Mouse (Mus musculus): Measurements from ENCODE around the gene Gm49392. TPM values are rescaled to one million over a fixed set of nuclear protein-coding genes. Genes with fewer than 3 reads are reported as not detected.
"Not testable (repeated sequence)": the region's sequence is repeated elsewhere in the genome, so short reads cannot be mapped to it uniquely, and the experiment has no call there.

Gene Gm49392
- 0.69 TPM in 1 of 2 replicates, not detected in the other for polyA plus RNA-seq (2016; fragmentation: Nextera tagmentation; extraction: Ambion mirVana)

- H3K4me3 ChIP-seq; DNase-seq (ENCODE audit: low spot score); H3K36me3 ChIP-seq; H3K27me3 ChIP-seq (ENCODE audit: insufficient read depth, poor library complexity, severe bottlenecking); H3K27ac ChIP-seq; H3K9me3 ChIP-seq; H3K4me1 ChIP-seq: not testable (repeated sequence)
- WGBS, result 82% methylated on average over 8 of the region's 8 CpGs
These were observed at the start of gene Gm49392 for GRCm38 (mm10) chr13:60896794-60897193. Gm49392 (minus strand) TSS chr13:60896894.

- not testable (repeated sequence) for H3K4me1 ChIP-seq; DNase-seq (ENCODE audit: low spot score); H3K27ac ChIP-seq; H3K27me3 ChIP-seq (ENCODE audit: insufficient read depth, poor library complexity, severe bottlenecking); H3K36me3 ChIP-seq; H3K4me3 ChIP-seq; H3K9me3 ChIP-seq
- 74% methylated on average over 3 of the region's 3 CpGs for WGBS
These were observed 45.2 kb upstream of the Gm49392 start, which contains the start of gene Tpbpa for GRCm38 (mm10) chr13:60941884-60942283. Tpbpa (minus strand) TSS chr13:60941984.

- H3K27ac ChIP-seq, result no peak within 1 kb of the TSS
- DNase-seq (ENCODE audit: low spot score), result no peak
- no peaks in the 10 kb centered on the region; the same call in 1 of the 2 replicates for H3K36me3 ChIP-seq
- H3K9me3 ChIP-seq, result no peaks in the 10 kb centered on the region
- WGBS, result 49% methylated on average over 5 of the region's 5 CpGs
- H3K4me3 ChIP-seq, result no peak within 1 kb of the TSS
- H3K27me3 ChIP-seq (ENCODE audit: insufficient read depth, poor library complexity, severe bottlenecking), result no peaks in the 10 kb centered on the region
- no peaks in the 10 kb centered on the region for H3K4me1 ChIP-seq
These were observed 39.8 kb upstream of the Gm49392 start, which contains the start of the genes Gm49391 and Ctla2a for GRCm38 (mm10) chr13:60936500-60936901. Gm49391 (minus strand) TSS chr13:60936571. Ctla2a (minus strand) TSS chr13:60936625.

GRCm38 (mm10) chr13:60935490-60935889 lies 38.8 kb upstream of the Gm49392 start, which contains the start of gene Gm49393:
Gm49393 (minus strand) TSS chr13:60935590.
- DNase-seq (ENCODE audit: low spot score); H3K27ac ChIP-seq; H3K4me3 ChIP-seq; H3K4me1 ChIP-seq; H3K9me3 ChIP-seq; H3K27me3 ChIP-seq (ENCODE audit: insufficient read depth, poor library complexity, severe bottlenecking); H3K36me3 ChIP-seq: not testable (repeated sequence)
- 56% methylated on average over 2 of the region's 2 CpGs for WGBS

GRCm38 (mm10) chr13:60904780-60905179 lies 8.1 kb upstream of the Gm49392 start, which contains the start of gene Tpbpb:
Tpbpb (minus strand) TSS chr13:60904880.
- not testable (repeated sequence) for H3K27ac ChIP-seq; H3K9me3 ChIP-seq; DNase-seq (ENCODE audit: low spot score); H3K4me3 ChIP-seq; H3K4me1 ChIP-seq; H3K27me3 ChIP-seq (ENCODE audit: insufficient read depth, poor library complexity, severe bottlenecking); H3K36me3 ChIP-seq
- 77% methylated on average over 2 of the region's 2 CpGs for WGBS

- H3K4me3 ChIP-seq, result no peak within 1 kb of the TSS
- DNase-seq (ENCODE audit: low spot score), result peak; percentile 77
- H3K27ac ChIP-seq, result no peak within 1 kb of the TSS
- H3K9me3 ChIP-seq, result 0 out of 2 replicates have a peak, but pooled peaks cover 3% of the 10 kb centered on the region
- 43% methylated on average over 3 of the region's 3 CpGs for whole genome bisulfite sequencing
- H3K27me3 ChIP-seq (ENCODE audit: insufficient read depth, poor library complexity, severe bottlenecking), result no peaks in the 10 kb centered on the region
- no peaks in the 10 kb centered on the region for H3K4me1 ChIP-seq
- H3K36me3 ChIP-seq, result no peaks in the 10 kb centered on the region
These were observed 634 bp upstream of the Gm49392 start, which contains the start of gene Ctla2b for GRCm38 (mm10) chr13:60897328-60897727. Ctla2b (minus strand) TSS chr13:60897447.

- no peak for DNase-seq (ENCODE audit: low spot score)
- no peaks in the 10 kb centered on the region for H3K36me3 ChIP-seq
- H3K9me3 ChIP-seq, result no peaks in the 10 kb centered on the region
- H3K4me3 ChIP-seq, result no peak overlapping the region
- no peaks in the 10 kb centered on the region for H3K4me1 ChIP-seq
- H3K27me3 ChIP-seq (ENCODE audit: insufficient read depth, poor library complexity, severe bottlenecking), result no peaks in the 10 kb centered on the region
- H3K27ac ChIP-seq, result no peak overlapping the region
These were observed 1.1 kb downstream of the Gm49392 start for GRCm38 (mm10) chr13:60895406-60896160.

- Histone ChIP-seq H3K4me3 (no peak overlapping the region), H3K9me3 (no peaks in the 10 kb centered on the region), H3K36me3 (no peaks in the 10 kb centered on the region), H3K27me3 (ENCODE audit: insufficient read depth, poor library complexity, severe bottlenecking) (no peaks in the 10 kb centered on the region), H3K27ac (no peak overlapping the region), H3K4me1 (no peaks in the 10 kb centered on the region)
- no peak for DNase-seq (ENCODE audit: low spot score)
- 87% methylated on average over 1 of the region's 1 CpGs for WGBS
These were observed 4.4 kb downstream of the Gm49392 start for GRCm38 (mm10) chr13:60892301-60892700.

- no peak for DNase-seq (ENCODE audit: low spot score)
- Histone ChIP-seq H3K27me3 (ENCODE audit: insufficient read depth, poor library complexity, severe bottlenecking) (no peaks in the 10 kb centered on the region), H3K4me3 (no peak within 1 kb of the TSS), H3K27ac (no peak within 1 kb of the TSS), H3K4me1 (no peaks in the 10 kb centered on the region), H3K9me3 (no peaks in the 10 kb centered on the region), H3K36me3 (no peaks in the 10 kb centered on the region)
- 58% methylated on average over 1 of the region's 1 CpGs for whole genome bisulfite sequencing
These were observed 32.4 kb downstream of the Gm49392 start, which contains the start of gene 4930486L24Rik for GRCm38 (mm10) chr13:60864281-60864680. 4930486L24Rik (minus strand) TSS chr13:60864475.

- no peaks in the 10 kb centered on the region for H3K9me3 ChIP-seq
- 78% methylated on average over 4 of the region's 4 CpGs for WGBS
- no peak overlapping the region for H3K4me3 ChIP-seq
- H3K4me1 ChIP-seq, result no peaks in the 10 kb centered on the region
- no peak overlapping the region for H3K27ac ChIP-seq
- H3K27me3 ChIP-seq (ENCODE audit: insufficient read depth, poor library complexity, severe bottlenecking), result no peaks in the 10 kb centered on the region
- no peak for DNase-seq (ENCODE audit: low spot score)
- H3K36me3 ChIP-seq, result no peaks in the 10 kb centered on the region
These were observed 48.2 kb downstream of the Gm49392 start for GRCm38 (mm10) chr13:60848241-60849120.

- no peak overlapping the region for H3K4me3 ChIP-seq
- DNase-seq (ENCODE audit: low spot score), result no peak
- H3K36me3 ChIP-seq, result no peaks in the 10 kb centered on the region
- H3K27ac ChIP-seq, result no peak overlapping the region
- 81% methylated on average over 8 of the region's 8 CpGs for WGBS
- H3K27me3 ChIP-seq (ENCODE audit: insufficient read depth, poor library complexity, severe bottlenecking), result no peaks in the 10 kb centered on the region
- H3K9me3 ChIP-seq, result no peaks in the 10 kb centered on the region
- no peaks in the 10 kb centered on the region for H3K4me1 ChIP-seq
These were observed 53.5 kb downstream of the Gm49392 start for GRCm38 (mm10) chr13:60843153-60843552.

- 73% methylated on average over 6 of the region's 6 CpGs for WGBS
- Histone ChIP-seq H3K4me3 (no peak overlapping the region), H3K27me3 (ENCODE audit: insufficient read depth, poor library complexity, severe bottlenecking) (no peaks in the 10 kb centered on the region), H3K9me3 (no peaks in the 10 kb centered on the region), H3K27ac (no peak overlapping the region), H3K36me3 (no peaks in the 10 kb centered on the region), H3K4me1 (no peaks in the 10 kb centered on the region)
- DNase-seq (ENCODE audit: low spot score), result no peak
These were observed 54.0 kb downstream of the Gm49392 start for GRCm38 (mm10) chr13:60842703-60843102.

All from heart, embryonic 10.5 days (tissue).